Mouse (Mus musculus) v-Abl transformed pro-B cells (cell line): ENCODE data around the gene Mfsd13b.

Experiments used
- in situ Hi-C, 2 experiments: fragments of 400-800 bp; cut with MboI; formaldehyde crosslinking; loops; one replicate each; pipeline ENCODE4 v1.15.1; 2025; ENCODE audit not compliant: unreplicated experiment in 2 of 2

Mfsd13b gene

DNA sequence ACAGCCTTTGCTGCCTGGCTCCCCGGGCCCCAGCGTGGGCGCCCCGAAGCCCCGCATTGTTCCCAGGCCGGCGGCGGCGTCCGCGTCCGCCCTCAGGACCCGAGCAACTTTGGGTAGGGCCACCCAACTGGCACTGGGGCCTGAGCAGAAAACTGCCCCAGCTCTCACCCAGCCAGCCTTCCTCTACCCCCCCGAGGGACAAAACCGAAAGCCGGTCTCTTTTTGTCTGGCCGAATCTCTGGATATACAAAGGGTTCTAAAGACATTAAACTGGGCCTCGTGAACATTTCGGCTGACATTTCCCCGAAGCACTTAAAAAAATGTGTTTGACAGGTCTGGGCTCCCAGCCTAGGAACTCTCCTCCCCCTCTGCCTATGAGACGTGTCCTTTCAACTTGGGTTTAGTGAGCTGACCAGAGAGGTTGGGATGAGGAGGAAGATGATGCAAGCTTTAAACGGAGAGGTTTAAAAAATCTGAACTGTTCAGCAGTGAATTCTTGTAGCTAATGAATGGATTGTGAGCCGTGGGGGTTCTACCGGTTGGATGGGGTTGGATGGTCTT is 52.9 kb downstream of the Mfsd13b start:
- in situ Hi-C loops: loop anchor here in 1 of 2 experiments (10.0 kb wide), 1 partner anchor 200 kb away; no protein-coding TSS in a partner anchor

DNA sequence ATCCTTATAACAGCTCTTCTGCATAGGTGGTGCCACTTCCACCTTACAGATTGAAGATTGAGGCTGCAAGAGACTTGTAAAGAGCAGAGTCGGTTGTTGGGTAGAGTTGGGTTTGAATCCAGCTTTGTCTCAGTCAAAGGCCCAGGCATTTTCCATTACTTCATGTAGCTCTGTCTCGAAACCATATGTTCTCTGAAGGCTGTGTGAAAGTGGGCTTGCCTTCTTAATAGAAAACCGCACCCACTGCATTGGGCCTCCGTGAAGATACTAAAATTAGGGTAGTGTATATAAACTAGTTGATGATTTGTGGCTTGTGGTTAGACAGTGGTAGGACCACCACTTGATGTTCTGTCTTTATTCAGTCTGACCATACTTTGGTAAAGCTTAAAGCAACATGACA is 58.3 kb downstream of the Mfsd13b start:
- in situ Hi-C loops: no loop called here

- in situ Hi-C loops: no loop called here
Measured at GRCm38 (mm10) chr7:121041989-121042388, 59.7 kb downstream of the Mfsd13b start.

GRCm38 (mm10) chr7:121043004-121043403 is 60.7 kb downstream of the Mfsd13b start:
- in situ Hi-C loops: no loop called here

- in situ Hi-C loops: no loop called here
Measured at GRCm38 (mm10) chr7:121043510-121043909, 61.2 kb downstream of the Mfsd13b start.

GRCm38 (mm10) chr7:121044251-121044650 is 61.9 kb downstream of the Mfsd13b start:
- in situ Hi-C loops: no loop called here

GRCm38 (mm10) chr7:121045671-121046453 is 63.6 kb downstream of the Mfsd13b start:
- in situ Hi-C loops: no loop called here

DNA sequence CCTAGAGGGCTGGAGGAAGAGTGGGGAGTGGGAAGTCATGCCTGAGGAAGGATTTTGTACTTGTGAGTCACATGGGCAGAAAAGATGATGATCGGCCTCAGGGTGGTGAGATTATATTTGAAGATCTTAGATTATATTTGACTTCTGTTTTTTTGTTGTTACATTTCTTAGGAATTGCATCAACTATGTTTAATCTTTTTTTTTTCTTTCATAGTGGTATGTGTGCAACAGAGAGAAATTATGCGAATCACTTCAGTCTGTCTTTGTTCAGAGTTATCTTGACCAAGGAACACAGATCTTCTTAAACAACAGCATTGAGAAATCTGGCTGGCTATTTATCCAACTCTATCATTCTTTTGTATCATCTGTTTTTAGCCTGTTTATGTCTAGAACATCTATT is 65.3 kb downstream of the Mfsd13b start:
- in situ Hi-C loops: no loop called here

DNA sequence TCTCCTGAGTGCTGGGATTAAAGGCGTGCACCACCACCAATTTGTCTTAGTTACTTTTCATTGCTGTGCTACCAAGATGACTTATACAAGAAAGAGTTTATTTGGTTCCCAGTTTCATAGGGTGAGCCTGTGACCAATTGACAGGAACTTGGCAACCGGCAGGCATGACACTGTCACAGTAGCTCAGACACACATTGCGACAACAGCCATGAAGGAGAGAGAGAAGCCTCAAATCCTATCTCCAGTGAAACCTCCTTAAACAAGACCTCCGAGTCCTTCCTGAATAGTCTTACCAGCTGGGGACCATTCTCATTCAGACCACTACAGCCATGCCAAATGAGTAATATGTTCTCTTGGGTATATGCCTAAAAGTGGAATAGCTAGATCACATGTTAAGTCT is 70.8 kb downstream of the Mfsd13b start:
- in situ Hi-C loops: no loop called here

DNA sequence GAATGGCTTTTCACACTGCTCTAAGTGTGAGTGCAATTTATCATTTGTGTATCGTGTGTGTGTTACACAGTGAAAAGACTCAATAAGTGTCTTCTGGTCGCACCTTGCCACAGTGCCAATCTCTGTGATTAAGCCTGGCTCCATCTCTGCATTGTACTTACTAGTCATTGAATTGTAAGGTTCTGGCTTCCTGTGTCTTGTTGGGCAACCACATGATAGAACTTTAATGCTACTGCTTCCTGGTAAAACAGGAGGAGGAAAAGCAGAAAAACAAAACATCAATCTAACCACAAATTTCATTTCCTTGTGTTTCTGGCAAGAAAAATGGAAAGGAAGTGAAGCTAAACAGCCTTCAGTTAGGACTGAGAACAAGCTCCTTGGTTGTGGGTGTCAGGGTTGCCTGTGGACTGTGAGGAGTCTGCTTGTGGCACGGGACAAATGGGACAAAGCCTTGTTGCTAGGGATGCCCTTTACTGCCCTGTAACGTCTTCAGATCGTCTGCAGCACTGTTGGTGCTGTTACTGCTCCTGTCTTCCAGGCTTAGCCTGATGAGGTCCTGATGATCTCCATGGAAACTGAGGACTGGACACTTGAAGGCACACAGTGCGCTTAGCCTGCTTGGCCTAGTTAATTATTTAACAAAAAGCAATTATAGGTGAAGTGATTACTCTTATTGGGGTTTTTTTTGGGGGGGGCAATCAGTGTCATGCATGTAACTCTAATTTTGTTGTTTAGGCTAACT is 77.3 kb downstream of the Mfsd13b start:
- in situ Hi-C loops: loop anchor here in 1 of 2 experiments (5.0 kb wide), 1 partner anchor 222 kb away; no protein-coding TSS in a partner anchor

DNA sequence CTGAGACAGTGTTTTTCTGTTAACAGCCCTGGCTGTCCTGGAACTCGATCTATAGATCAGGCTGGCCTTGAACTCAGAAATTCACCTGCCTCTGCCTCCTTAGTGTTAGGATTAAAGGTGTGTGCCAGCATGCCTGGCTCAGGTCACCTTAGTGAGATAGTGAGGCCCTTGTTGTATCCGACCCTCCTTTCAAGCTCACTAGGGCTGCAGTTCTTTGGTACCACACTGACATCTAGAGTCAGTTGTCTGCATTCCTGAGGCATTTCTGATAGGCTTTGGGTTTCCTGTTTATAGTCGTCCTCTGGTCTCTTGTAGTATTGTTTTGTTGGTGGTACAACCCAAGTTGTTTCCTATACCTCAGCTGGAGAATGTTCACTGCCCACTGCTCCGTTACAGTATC is 82.0 kb downstream of the Mfsd13b start:
- in situ Hi-C loops: loop anchor here in 1 of 2 experiments (5.0 kb wide), 1 partner anchor 227 kb away; no protein-coding TSS in a partner anchor
